Mouse (Mus musculus) heart, postnatal 10 days (tissue): ENCODE data around the gene Gm20388. TPM values are rescaled to one million over a fixed set of nuclear protein-coding genes. Genes with fewer than 3 reads are reported as not detected.

Source experiments
- DNase-seq, 2 experiments: peaks; one replicate each; pipeline ENCODE4 v3.0.0; 2021
- intact Hi-C: fragments of 180-260 bp; cut with DNase I; formaldehyde crosslinking; loops from one replicate; pipeline ENCODE4 v1.15.1; 2025
- total RNA-seq, 2 experiments: library from RNA; stranded (reverse); gene quantifications; 2 replicates each; pipeline ENCODE4 v1.2.3; 2021

Gm20388 gene
- total RNA-seq, 2 experiments from 2014 or later: 2.0 to 2.2 TPM

DNA sequence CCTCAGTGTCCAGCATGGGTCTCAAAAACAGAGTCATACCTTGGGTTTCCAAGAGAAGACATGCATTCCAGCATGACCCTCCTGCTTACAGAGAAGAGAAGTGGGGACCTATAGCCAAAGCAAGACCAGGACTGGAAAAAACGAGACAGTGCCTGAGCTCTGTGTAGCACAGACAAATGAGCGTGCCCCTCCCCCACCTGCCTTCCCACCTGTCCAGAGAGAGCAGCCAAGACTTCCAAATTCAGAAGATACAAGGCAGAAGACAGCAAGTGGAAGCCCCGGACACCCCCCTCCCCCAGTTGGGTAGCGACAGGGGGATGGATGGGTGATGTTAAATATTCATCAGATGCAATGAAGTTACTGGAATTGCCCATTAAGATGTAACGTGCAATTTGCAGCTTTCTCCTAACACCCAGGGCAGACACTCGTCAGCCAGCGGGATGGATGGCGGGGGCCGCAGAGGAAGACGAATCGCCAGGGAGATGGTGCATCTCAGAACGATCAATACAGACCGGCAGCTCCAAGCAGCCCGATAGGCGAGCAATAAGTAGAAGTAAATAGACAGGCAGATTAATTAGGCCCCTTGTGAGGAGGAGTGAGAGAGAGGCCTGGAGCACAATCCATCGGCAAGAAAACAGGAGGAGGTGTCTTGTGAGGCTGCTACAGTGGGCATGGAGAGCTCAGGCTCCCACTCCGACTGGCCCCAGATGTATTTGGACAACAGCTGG, 2834.5 kb downstream of the Gm20388 start:
- no peak for DNase-seq
- intact Hi-C loops: no loop called here

DNA sequence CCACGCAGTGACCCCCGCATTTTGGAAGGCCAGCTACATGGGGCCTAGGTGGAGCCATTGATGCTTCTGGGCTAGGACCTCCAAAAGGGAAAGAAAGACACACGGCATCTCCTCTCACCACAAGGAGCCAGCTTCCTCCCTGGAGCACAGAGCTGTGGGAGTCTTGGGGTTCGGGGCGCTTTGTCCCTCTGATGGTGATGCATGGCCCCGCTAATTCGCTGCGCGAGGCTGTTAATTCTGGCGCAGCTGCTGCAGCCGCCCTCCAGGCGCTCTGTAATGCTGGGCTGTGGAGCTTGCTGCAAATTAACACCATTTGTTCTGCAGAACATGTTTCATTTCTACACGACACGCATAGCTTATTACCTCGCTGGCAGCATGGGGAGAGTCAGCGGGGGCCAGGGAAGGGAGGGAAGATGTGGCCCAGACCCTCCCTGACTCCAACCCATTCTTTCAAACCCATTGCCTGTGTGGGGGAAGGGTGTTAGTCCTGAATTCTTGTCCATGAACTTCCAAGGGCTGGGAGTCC, 2835.2 kb downstream of the Gm20388 start:
- intact Hi-C loops: no loop called here
- no peak for DNase-seq

DNA sequence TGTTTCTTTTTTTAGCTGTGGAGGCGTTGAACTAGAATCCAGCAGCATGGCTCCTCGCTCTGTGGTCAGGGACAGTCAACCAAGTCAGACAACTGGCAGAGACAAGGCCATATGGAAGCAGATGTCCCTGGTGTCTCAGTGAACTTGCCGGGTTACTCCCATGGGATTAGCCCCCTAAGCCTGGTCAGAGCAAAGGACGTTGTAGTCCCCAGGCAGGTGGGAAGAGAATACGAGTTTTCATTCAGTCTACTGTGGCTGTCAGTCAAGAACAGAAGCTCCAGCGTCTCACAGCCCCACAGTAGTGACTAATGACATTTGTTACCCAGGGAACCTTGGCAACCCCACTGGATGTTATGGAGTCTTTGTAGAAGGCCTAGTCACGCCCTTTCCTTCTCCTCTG, 2835.8 kb downstream of the Gm20388 start:
- no peak for DNase-seq

DNA sequence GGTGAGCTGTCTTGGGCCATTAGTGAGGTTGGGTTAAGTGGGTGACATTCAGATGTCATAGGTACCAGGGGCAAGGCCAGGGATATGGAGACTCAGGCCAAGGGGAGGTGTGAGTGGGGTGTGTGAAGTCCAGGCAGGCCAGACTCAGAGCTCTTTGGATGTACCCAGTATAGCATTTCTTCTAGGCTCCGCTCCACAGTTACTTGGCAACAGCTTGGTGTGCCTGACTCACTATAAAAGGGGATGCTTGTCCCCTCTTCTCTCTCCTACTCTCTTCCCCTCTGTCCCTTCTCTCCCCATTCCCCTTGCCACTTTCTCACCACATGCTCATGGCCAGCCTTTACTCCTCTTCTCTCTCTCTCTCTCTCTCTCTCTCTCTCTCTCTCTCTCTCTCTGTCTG, 2837.2 kb downstream of the Gm20388 start:
- no peak for DNase-seq
- intact Hi-C loops: no loop called here

More for the DNA sequence above, 2835.8 kb downstream of the Gm20388 start:
- intact Hi-C loops: no loop called here

DNA sequence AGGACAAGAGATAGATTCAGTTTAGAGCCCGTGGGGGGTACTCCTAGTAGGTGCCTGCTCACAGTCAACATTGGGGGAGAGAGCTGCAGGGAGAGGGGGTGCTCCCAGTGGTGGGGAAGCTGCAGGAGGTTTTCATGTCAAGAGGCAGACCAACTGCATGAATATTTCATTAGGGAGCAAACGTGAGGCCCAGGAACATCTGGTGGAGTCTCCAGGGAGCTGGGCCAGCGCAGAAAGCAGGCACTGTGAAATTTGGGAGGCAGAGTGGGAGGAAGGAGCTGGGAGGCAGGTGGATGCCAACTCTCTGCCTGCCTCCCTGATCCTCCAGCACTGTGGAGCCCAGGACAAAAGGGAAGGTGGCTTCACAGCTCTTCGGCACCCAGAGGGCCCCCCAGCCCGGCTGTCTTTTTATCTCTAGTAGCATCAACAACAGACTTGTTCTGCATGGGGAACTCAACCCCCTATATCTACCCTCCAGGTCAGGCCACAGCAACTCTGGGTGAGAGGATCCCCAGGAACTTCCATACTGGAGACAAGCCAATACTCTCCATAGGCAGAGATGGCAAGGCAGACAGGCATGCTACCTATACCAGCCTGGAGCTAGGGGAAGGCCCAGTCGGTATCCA, 2838.8 kb downstream of the Gm20388 start:
- intact Hi-C loops: no loop called here
- DNase-seq: no peak

DNA sequence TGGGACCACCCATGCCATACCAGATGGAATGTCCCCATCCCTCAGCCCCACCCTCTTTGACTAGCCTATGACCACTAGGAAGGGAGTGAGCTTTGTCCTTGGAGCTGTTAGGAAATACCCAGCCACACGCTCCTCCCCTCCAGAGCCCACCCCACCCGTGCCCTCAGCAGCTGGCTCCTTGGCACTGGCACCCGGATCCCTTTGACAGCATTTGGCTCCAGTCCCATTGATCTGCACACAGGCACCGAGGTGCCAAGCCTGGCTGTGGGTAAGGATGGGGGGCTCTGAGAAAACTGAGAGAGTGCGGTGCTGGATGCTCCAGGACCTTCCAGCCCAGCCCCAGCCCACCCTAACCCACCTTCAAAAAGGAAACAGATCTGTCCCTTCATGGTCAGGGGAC, 2840.7 kb downstream of the Gm20388 start:
- DNase-seq: no peak
- intact Hi-C loops: no loop called here

DNA sequence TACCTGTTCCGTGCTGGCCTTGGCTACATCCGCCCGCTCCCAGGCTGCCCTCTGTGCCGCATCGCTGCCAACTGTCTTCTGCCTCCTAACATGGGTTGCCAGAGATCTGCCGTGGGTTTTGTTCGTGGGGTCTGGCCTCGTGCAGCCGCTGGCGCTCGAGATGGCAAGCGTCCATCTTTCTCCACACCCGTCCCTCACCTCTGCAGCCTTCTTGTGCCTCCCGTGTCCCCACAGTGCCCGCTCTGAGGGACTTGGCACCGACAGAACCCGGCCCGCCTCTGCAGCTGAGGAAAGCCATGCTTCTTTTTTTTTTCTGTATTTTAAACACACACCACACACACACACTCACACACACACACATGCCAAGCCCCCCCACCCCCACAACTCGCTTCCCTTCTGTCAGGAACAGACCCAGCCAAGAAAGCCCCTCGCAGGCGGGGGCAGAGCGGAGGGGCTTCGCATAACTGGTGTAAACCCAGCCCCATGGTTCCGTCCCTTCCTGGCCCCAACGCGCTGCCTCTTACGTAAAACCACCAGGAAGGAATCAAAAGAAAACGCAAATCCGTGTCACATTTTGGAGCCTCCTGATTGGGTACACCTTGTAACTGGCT, 2841.6 kb downstream of the Gm20388 start:
- intact Hi-C loops: no loop called here
- no peak for DNase-seq

DNA sequence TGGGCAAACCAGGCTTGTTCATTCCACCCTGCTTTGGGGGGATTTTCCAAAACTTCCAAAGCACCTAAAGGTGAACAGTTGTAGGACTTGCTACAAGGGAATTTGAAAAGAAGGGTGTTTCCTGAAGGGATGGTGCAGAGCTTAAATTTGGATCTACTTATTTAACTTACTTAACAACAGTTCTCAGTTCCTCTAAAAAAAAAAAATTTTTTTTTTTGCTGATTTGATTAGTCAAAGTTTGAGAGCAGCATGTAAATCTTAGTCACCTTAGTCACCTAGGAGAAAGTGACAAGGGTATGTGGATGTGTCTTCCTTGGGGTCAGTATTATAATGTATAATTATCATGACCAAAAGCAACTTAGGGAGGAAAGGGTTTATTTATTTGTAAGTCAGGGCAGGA, 2848.0 kb downstream of the Gm20388 start:
- DNase-seq: no peak
- intact Hi-C loops: no loop called here

DNA sequence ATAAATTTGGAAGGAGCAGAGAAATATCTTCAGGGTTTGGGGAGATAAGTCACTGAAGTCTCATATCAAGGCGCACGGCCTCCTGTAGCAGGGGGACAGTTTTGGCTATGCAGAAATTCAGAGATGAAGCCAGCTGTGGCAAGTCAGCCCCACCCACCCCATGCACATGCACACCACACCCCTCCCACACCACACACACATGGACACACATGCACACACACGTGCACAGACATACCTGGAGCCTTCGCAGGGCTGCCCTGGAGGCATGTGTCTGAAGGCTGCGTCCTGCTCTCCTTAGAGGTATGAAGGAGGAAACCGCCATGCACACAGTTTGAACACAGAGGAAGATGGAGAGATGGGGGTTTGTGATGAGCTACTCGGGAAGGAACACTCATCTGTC, 2849.5 kb downstream of the Gm20388 start:
- no peak for DNase-seq
- intact Hi-C loops: no loop called here

DNA sequence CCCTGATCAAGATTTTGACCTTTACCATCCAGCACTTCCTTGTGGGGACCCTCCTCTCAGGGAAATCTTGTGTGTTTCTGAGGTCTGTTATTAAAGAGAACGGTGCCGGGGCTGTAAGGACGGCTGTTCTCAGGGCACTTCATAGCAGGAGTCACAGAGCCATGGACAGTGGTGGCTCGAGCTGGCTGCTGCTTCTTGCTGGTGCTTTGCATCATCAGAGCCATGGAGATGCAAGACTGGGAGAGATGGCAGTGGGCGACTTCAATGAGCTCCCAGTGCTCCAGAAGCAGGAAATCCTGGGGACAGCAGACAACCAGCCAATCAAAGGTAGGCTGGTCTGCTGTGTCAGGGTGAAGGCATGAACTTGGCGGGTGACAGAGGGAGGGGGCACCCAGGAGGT, 2850.5 kb downstream of the Gm20388 start:
- intact Hi-C loops: no loop called here
- DNase-seq: no peak

DNA sequence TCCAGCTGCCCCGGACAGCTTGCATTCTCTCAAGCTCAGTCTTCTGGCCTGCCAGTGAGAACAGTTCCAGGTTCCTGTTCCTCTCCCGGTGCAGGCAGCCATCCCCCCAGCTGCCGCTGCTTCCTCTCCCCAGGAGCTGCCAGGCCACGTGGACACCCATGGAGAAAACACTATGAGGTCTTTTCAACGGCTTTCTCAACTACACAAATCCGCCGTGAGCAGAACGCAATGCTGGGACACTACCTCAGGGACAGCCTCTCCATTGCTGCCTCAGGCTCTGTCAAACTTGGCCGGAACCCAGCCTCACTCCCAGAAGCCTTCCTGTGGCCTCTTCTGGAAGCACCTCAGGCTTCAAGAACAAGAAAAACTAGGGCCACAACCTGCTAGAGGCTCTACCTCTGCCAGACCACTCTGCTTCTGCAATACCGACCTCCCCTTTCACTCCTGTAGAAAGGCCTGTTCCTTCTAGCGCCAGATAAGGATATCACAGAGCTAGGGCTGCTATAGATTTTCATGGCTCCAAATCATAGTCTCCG, 2852.2 kb downstream of the Gm20388 start:
- DNase-seq: peak; percentile 24 to 36

DNA sequence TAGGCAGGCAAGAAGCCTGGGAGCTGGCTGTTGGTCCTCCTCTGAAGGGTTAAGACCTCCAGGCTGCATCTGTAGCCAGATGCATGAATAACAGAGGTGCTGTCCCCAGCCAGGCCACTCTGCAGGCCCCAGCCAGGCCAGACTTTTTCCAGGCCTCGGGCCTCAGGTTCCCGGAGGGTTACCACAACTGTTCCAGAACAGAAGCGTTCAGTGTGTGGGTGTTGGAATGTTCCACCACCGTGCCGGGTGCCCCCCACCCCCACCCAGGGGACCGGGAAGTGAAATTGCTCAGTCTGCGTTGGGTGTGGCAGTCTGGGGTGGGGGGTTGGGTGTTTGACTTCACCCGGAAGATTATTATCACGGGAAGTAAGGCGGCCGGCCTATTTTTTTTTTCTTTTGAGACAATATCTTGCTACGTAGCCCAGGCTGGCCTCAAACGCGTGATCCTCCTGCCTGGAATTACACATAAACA, 2852.7 kb downstream of the Gm20388 start:
- DNase-seq: peak; percentile 28 to 32
- intact Hi-C loops: no loop called here

More for the DNA sequence above, 2852.2 kb downstream of the Gm20388 start:
- intact Hi-C loops: no loop called here

DNA sequence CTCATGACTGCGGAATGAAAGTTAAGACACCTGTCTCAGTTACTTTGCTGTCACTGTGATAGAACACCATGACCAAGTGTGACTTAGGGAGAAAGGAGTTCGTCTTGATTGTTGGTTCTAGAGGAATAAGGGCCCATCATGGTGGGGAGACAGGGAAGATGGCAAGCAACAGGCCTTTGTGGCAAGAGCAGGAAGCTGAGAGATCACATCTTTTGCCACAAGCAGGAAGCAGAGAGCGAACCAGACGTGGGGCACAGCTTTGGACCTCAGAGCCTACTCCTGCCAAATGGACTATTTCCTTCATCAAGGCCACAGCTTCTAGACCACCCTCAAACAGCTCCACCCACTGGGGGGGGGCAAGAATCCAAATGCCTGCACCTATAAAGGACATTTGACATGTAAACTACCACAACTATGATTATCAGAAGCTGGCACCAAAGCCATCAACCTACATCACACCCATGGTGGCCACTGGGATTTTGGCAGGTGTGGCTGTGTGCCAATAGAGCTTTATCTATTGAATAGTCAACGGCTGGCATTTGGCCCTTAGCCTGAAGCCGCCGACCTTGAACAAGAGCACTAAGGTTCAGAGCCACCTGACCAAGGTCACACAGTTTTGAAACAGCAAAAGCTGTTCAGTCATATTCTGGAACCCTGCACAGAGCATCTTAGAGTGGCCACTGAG, 2854.3 kb downstream of the Gm20388 start:
- intact Hi-C loops: no loop called here
- no peak for DNase-seq

DNA sequence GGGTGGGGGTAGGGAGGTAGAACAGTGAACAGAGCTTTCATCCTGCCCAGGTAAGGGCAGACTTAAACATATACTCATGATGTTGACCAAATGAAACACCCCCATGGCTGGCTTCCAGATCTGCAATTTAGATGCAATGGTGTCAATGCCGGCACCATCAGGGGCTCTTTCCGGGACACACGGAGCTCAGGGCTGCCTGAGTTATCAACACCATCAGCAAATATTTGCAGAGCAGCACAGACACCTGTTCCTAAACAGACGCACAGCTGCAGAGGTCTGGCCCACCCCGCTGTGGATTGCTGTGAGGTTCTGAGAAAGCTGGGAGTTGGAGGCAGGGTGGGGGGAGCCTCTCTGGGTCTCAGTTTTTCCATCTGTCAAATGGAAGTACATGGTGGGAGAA, 2855.5 kb downstream of the Gm20388 start:
- intact Hi-C loops: no loop called here
- no peak for DNase-seq

DNA sequence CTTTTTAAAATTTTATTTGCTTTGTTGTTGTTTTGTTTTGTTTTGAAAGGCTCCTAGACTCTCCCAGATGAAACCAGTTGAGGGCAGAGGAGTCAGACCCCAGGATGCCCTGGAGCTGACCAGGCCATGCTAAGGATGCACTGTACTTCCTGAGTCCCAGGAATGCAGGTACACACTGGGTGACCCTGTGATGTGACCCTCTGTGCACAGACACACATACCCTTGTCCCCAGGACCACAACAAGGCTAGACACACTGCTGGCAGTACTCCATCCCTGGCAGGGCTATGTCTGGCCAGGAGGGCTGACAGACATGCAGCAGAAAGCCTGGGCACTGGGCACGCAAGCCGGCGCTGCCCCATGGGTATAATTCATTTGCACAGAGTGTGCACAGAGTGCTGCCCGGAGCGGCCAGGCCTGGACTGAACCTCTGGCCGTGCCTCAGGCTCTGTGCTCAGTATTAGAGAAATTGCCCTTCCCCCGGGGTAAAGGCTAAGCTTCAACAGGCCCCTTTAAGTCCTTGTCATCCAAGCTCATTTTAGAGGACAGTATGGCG, 2856.1 kb downstream of the Gm20388 start:
- DNase-seq: no peak
- intact Hi-C loops: no loop called here

DNA sequence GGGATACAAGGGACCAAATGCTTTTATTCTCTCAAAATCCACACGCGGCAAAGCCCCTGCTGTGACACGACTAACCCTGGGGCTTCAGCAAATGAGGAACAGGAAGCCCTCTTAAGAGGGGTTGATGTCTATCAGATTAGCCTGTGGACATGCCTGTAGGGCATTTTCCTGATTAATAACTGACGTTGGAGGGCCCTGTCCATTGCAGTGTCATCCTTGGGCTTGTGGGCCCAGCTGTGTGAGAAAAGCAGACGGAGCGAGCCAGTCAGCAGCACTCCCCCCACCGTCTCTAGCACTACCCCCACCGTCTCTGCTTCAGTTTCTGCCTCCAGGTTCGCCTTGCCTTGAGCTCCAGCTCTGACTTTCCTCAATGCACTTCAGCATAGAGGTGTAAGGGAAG, 2856.6 kb downstream of the Gm20388 start:
- intact Hi-C loops: no loop called here
- DNase-seq: no peak

DNA sequence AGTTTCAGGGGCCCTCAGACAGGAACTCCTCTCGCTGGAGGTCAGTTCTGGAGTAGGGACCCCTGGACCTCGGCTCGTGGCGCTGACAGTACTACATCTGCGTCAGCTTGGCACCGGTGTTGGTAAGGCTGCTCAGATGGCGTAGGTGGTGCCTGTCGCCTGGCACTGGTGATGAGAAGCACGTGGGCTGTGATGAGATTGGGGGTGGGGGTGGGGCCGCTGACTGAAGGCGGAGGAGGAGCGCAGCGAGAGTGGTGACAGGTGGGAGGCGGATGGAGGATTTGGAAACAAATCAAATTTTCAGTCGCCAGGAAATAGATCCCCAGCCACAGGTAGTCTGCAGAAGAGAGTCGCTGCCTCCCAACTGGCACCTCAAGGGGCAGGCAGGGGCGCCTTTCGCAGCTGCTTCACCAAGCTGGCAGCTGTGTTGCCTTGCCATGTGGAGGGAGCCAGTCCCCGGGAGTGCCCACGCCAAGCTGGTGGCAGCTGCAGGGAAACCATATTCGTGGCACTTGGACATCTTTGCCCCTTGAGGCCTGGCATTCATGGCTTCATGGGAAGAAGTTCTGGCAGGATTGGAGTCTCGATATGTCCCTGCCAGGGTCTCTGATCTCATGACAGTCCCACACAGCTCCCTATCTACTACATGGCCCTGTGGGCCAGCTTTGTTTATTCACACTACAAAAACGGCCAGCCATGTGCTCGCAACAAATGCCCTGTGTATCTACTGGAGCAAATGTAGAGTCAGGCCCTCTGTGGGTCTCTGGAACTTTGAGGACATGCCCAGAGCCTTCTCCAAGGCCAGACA, 2858.8 kb downstream of the Gm20388 start:
- intact Hi-C loops: no loop called here
- peak in 1 of 2 experiments; percentile 16 for DNase-seq

DNA sequence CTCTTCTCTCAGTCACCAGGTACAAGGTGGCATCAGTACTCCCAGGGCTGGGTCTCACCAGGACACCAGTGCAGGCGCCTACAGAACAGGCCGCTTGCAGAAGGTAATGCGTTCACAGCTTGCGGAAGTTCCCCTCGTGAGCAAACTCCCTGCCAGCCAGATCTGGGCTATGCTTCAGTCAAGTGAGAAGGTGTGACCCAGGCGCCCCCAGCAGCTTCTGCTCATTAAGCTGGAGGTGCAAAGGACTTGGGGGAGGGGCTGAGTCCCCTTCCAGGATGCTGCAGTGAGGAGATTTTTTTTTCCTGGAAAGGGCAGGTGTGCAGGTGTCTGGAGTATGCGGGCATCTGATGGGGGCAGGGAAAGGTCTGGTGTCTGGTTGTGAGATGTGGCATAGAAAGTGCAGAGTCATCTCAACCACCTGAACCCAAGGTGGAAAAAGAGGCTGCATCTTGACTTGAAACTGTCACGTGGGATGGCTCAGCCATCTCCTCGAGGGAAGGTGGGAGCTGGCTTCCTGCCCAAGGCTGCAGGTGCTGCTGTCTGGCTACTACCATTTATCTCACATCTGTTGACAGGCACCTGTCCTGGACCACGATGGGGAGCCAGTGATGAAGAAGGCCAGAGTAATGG, 2861.9 kb downstream of the Gm20388 start:
- DNase-seq: no peak
- intact Hi-C loops: no loop called here
